Mouse (Mus musculus): Measurements from ENCODE around the gene Bend3.

The Bend3 gene

DNA sequence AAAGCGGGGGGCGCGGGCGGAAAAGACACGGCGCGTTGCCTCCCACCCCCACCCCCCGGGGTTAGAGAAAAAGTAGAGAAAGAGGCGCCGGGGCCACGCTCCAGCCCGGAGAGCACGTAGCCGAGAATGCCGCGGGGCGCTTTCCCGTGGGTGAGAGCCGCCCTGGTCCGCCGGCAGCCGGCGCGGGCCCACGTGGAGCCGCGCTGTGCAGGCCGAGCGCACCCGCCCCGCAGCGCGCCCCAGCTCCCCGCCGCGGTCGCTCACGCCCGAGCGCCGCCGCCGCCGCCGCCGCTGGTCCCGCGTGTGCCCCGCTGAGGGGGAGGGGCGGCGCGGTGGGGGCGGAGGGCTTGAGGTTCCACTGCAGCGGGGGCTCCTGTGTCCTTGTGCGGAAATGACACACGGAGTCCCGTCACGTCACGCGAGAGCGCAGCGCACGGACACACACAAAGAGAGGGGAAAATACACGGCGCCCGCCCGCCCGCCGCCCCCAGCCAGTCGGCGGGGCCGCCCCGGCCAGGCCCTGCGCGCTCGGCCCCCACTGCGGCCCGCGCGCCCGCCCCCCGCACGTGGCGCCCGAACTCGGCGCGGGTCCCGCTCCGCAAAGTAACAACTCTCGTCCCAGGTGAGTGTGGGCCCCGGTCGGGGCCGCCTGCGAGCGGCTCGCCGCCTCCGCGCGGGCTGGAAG lies at the start of gene Bend3:
Gene Bend3, plus strand, starts transcription at position 81 of the 685 bp plus-strand sequence.
- peak; percentile 55 for DNase-seq

DNA sequence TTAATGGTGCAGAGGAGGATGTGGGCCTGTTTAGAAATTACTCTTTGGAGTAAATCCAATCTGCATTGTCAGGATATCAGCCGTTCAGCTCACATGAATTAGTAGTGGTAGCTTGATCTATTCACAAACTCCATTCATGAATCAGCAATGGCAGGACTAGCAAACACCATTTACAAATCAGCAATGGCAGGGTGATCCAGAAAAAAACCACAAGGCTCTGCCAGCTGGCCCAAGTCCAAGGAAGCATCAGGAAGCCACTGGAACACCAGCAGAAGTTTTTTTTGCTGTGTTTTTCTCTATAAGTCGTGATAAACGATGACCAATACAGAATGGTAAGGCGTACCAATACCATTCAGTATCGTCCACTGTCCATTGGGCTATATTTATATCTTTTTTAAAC lies 48.0 kb upstream of the Bend3 start:
- no peak for DNase-seq

DNA sequence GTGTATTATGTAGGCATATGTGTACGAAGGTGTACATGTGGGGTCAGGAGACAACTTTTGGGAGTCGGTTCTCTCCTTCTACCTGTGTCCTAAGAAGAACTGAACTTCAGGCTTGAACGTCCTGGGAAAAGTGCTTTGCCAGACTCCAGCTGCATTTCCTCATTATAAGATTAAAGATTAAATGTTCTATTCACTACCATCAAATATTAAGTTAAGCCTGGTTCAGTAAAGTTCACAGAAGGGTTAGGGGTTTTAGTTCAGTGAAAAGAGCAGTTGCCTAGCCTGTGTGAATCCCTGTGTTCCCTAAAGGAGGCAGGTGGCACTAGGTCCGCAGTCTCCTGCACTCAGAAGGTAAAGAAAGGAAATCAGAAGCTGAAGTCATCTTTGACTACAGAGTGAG lies 44.3 kb upstream of the Bend3 start:
- DNase-seq, result no peak

DNA sequence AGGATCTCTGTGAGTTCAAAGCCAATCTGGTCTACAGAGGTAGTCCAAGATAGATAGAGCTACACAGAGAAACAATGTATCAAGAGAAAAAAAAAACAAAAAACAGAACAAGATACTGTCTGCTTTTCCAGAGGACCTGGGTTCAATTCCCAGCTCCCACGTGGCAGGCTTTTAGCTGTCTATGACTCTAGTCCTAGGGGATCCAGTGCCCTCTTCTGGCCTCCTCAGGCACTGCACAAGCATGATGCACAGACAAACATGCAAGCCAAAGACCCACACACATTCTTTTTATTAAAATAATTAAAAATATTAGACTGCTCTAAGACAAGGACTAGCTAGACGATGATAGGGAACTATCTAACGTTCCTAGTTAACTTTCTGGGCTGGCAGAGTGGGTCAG lies 42.9 kb upstream of the Bend3 start:
- DNase-seq, result no peak

GRCm38 (mm10) chr10:43439492-43439941 lies 39.1 kb upstream of the Bend3 start:
- no peak for DNase-seq

- no peak for DNase-seq
These were observed 38.6 kb upstream of the Bend3 start for GRCm38 (mm10) chr10:43440050-43440449.

DNA sequence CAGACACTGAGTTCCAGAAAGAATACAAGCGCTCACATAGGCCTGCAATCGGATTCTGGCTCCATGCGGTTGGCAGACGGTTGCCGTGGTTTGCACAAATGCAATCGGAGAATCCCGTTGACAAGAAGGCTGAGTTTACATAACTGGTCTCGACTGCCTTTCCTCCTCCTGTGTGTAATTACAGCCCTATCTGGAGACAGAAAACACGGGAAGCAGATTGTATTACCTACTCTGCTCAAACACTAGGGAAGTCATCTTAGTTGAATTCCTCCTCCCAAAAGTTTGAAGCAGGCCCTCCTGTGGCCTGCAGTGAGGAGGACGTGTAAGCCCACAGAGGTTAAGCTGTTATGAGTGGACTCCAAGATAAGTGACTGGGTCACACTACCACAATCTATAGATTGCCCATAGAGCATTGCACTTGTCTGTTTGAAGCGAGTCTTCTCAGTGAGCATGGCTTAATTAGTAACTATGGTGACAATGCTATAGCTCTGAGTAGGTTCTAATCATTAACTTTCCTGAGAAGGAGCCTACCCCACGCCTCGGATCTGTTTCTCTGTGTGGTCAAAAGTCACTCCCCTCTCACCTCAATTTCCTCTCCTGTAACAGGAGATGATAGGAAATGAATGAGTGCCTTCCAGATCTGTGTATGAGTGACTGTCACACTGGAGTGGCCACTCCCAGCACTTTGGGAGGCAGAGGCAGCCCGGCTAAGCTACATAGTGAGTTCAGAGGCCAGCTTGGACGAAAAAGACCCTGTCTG lies 37.5 kb upstream of the Bend3 start:
- peak; percentile 16 for DNase-seq

DNA sequence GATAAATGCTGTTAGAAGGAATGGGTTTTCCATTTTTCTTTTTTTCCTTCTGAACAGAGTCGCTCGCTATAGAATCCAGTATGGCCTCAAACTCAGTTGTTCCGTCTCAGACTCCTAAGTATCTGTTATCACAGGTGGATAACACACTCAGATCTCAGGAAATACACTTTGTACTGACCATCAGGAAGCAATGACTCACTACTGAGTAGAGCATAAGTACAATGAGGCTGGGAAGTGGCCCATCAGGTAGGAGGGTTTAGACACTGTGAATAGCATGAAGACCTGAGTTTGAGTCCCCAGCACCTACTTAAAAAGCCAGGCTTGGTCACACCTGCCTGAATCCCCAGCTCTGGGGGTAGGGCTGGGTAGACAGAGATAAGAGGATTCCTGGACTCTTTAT lies 30.0 kb upstream of the Bend3 start:
- DNase-seq, result no peak

GRCm38 (mm10) chr10:43451848-43452662 lies 26.6 kb upstream of the Bend3 start:
- DNase-seq, result peak; percentile 74

- no peak for DNase-seq
These were observed 26.0 kb upstream of the Bend3 start for GRCm38 (mm10) chr10:43452663-43452996.

- no peak for DNase-seq
These were observed 24.4 kb upstream of the Bend3 start for GRCm38 (mm10) chr10:43454219-43454618.

DNA sequence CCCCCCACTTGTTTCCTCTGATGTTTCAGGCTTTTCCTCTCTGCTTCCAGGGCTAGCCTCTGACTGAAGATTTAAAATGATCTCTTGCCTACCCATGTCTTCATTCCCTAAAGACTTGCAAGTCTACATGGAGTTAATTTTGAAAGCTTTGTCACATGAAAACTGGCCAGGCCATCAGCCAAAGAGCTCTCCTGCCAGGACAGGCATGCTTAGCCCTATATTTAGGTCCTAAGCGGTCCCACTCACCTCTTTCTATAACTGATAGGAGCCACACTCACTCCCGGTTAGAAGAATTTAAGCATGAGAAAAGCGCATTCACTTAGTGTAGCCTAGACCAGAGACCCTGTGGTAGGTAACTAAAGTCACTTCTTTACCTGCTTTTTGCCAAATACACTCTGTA lies 24.0 kb upstream of the Bend3 start:
- no peak for DNase-seq

DNA sequence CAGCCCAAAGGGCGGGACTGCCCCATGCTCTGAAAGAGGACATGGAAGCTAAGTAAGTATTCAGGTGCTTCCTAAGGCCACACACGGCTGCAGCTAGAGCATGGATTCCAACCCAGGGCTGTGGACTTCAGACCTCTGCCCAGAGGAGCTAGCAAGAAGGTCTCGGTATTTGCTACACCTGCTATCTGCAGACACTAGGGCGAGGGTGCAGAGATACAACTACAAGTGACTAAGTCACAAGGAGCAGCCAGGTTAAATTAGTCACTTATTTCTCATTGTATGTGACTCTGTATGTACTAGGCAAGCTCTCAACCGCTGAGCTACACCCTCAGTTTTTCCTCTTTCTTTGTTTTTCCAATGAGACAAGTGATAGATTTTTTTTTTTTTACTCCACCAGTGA lies 15.8 kb upstream of the Bend3 start:
- no peak for DNase-seq

- DNase-seq, result peak; percentile 42
These were observed 15.4 kb upstream of the Bend3 start for GRCm38 (mm10) chr10:43463227-43463626.

DNA sequence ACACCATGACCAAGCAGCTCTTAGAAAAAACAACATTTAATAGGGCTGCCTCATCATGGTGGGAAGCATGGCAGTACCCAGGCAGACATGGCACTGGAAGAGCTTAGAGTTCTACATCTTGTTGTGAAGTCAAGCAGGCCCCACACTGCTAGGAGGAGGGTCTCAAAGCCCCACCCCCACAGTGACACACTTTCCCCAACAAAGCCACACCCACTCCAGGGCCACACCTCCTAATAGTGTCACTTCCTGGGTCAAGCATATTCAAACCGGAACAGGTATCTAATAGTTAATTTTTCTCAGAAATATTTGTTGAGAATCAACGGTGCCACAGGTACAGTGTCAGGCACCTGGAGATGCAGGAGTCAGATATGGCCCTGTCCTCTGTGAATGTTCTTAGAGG lies 12.4 kb upstream of the Bend3 start:
- DNase-seq, result no peak

GRCm38 (mm10) chr10:43467659-43468058 lies 11.0 kb upstream of the Bend3 start:
- peak; percentile 70 for DNase-seq

- DNase-seq, result no peak
These were observed 10.3 kb upstream of the Bend3 start for GRCm38 (mm10) chr10:43468293-43468692.

GRCm38 (mm10) chr10:43475376-43475775 lies 3.3 kb upstream of the Bend3 start:
- DNase-seq, result peak; percentile 46

DNA sequence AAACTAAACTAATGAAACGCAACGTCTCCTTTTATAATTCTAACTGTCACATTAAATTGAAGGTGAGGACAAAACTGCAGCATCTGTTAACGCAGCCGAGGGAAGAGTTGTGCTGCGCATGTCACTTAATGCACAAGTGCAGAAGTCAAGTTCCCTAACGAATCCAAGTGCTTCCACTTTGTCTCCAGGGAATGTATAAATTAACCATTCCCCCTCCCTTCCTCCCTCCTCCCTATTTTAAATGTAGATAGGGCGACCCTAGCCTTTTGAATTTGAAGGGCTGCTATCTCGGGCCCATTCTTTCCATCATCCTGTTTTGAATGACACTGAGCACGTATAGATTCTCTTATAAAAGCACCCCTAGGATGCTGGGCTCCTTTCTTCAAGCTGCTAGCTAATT lies 1.2 kb upstream of the Bend3 start:
- no peak for DNase-seq

- peak; percentile 75 for DNase-seq
These were observed 558 bp upstream of the Bend3 start for GRCm38 (mm10) chr10:43477865-43478681.

GRCm38 (mm10) chr10:43479436-43480157 lies 966 bp downstream of the Bend3 start:
- DNase-seq, result peak; percentile 93

DNA sequence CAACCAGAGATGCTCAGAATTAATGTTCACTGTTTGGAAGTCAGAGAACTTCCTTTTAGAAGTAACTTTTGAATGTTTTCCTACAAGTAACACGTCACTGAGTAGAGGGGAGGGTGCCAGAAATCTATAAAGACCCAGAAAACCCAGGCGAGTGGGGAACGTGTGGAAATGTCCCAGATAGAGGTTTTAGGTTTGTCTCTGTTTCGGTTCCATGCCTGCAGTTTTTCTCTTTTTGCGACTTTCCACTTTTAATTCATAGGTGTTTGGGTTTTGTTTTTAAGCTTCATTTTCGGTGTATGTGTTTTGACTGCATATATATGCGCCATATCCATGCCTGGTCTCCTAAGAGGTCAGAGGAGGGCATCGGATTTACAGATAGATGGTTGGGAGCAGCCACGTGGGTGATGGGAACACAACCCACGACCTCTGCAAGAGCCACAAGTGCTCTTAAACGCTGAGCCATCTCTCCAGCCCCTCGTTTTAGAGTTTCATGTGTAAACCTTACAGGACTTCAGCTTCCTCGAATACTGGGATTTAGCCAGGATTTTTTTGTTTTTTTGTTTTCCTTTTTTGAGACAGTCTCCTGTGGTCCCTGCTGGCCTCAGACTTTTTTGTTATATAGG lies 1.7 kb downstream of the Bend3 start:
- no peak for DNase-seq
